Mouse (Mus musculus): ENCODE measurements around the gene Arhgap4. TPM values are rescaled to one million over a fixed set of nuclear protein-coding genes. Genes with fewer than 3 reads are reported as not detected.

The Arhgap4 gene
- polyA plus RNA-seq (2017; shearing (Covaris generic)): 100 to 1,000 TPM; 174 to 277 TPM

DNA sequence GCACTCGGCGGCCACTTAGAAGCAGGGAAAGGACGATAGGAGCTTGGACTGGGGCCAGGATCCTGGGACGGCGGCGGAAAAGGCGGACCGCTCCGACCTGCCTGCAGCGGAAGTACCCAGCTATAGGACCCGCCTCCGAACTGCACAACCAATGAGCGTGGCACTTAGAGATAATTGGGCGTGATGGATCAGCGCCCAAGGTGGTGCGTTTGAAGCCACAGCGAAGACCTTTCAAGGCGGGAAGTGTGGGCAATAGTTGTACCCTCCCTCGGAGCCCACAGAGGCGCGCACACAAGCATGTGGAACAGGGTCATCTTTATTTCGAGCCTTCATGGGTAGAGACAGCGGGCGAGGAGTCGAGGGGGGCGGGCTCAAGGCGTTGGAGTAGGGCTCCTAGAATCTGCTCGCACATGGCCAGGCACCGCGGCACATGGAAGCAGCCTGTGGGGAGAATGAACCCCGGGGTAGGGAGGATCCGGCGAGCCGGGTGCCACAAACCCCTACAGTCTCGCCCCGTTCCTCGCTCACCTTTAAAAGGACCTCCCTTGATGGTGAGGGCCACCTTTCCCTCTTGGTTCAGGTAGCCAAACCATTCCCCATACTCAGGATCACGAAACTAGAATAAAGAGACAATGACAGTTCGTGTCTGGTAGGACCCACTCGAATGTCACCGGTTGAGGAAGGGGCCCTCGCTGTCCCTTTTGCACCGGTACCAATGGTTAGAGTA is at the start of gene Arhgap4, which contains the start of gene Naa10:
Arhgap4 (minus strand) TSS at position 48 of the 727 bp plus-strand sequence.
Naa10 (minus strand) TSS at position 122 of the 727 bp plus-strand sequence.

DNA sequence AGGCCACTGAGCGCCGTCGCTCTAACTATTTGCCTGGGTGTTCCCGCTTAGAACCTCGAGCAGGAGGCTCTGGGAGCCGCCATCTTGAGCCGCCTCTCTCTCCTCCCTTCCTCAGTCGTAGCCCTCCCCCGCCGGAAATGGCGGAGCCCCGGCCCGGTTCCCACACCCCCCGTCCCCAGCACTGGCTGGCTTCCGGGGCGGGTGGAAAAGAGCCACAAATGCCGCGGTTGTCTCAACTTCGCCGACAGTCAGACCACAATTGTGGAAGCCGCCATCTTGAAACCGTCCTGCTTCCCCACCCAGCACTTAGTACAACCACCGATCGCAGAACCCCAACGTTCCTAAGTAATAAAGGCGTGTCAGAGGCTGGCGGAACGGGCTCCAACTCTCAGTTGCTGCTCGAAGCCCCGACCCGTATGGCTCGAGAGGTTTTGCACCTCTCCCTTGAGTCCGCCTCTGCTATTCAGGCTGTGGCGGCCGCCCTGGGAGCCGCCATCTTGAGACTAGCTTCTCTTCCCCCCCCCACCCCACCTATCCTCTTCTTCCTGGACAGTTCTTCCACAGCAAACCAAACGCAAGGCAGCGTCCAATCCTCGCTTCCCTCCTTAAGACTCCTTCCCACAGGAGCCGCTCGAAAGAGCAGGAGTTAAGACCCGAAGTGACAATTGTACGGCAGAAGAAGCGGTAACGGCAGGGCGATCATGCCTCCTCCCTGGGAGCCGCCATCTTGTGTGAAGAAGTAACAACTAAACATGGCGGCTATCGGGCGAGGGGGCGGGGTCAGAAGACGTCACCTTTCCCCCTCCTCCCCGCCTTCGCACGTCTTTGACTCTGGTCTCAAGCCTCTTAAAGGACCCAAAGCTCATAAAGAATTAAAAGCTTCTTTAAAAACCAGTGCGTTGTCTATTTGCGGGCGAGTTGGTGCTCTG is 44.8 kb upstream of the Arhgap4 start, which contains the start of gene Hcfc1:
Hcfc1 (minus strand) TSS at position 110 of the 929 bp plus-strand sequence.

DNA sequence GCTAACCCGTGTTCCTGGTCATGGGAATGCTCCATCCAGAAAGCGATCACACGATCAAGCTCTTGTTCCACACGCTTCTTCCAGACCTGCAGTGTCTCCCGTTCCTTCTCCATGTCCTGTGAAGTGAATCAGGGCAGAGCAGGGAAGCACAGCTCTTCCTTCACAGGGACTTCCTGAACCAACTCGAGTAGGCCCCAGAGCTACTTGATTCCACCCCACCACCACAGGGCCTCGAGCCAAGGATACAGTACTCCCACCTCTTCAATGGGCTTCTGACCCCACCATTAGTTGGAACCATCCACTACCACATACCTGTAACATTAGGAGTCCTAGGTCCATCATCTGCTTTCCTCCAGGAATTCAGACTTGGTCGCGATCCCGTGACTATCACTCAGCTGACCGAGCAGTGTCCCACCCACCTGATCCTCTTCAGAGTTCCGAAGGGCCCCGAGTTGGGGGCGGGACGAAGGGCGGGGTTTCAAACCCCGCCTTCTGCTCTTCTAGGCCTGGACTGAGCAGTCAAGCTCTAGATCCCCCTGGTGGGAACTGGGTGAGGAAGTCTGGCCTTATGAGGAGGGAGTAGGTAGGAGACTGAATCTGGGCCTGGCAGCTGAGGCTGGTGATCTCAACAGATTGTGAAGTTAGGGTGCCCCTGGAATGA is 8.9 kb upstream of the Arhgap4 start, which contains the start of gene Renbp:
Renbp (minus strand) TSS at position 449 of the 661 bp plus-strand sequence.

DNA sequence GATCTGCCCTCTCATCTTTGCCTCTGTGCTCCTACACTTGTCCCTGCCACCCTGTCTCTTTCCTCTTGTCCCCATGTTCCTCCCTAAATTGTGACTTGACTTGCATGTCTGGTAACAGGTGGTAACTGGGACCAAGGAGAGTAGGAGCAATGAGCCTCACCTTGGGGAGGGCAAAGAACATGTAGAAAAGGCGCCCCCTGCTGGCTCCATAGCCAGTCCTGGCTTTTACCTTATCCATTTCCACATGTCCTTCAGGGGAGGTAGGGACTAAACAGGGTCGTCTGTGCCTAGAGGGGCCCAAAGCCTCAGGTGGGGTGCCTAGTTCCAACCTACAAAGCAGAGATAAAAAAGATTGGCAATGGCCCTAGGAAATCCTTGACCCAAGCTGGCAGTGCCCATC is 26.0 kb downstream of the Arhgap4 start, which contains the start of gene L1cam:
L1cam (minus strand) TSS at position 387 of the 400 bp plus-strand sequence.

DNA sequence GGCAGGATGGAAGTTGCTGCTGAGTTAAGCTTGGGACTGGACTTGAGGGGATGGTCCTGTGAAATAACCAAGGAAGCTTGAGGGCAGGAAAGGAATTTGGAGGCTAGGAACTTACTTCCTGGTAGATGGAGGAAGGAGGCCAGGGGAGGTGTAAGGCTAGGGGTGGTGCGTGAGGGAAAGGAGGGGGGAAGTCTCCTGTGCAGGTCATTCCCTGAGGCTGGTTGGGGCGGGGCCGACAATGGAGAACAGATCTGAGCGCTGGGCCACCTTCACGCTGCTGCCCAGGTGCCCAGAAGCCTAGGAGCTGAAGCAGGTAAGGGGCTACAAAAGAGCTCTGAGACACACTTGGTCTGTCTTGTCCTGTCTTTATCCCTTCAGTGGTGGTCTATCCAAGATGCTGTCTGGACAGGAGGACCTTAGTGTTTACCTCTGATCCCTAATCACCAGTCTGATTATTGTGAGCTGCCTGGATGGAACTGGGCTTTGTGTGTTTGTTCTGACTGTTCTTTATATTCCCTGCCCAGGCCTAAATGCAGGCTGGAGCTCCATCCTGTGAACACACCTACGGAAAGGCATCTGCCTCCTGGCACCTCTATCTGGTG is 30.0 kb downstream of the Arhgap4 start, which contains the start of gene Avpr2:
Avpr2 (plus strand) TSS at position 552 of the 602 bp plus-strand sequence.

Other genes starting within 250 kb of the Arhgap4 start
- gene Slc6a8, start 248.7 kb downstream of the Arhgap4 start, polyA plus RNA-seq (2017; shearing (Covaris generic)): under 1 TPM; 0.18 to 0.76 TPM
- 100 to 1,000 TPM; 306 to 323 TPM for gene Bcap31, start 205.7 kb downstream of the Arhgap4 start, polyA plus RNA-seq (2017; shearing (Covaris generic))
- gene Abcd1, start 205.3 kb downstream of the Arhgap4 start, polyA plus RNA-seq (2017; shearing (Covaris generic)): 10 to 100 TPM; 35.5 to 44.6 TPM
- under 1 TPM in 1 of 2 experiments, not detected in 1; 0.06 TPM for gene Plxnb3, start 164.8 kb downstream of the Arhgap4 start, polyA plus RNA-seq (2017; shearing (Covaris generic))
- 1 to 10 TPM in 1 of 2 experiments, under 1 TPM in 1; 0.48 to 1.1 TPM for gene Srpk3, start 147.5 kb downstream of the Arhgap4 start, polyA plus RNA-seq (2017; shearing (Covaris generic))
- gene Idh3g, start 135.0 kb downstream of the Arhgap4 start, polyA plus RNA-seq (2017; shearing (Covaris generic)): 100 to 1,000 TPM; 200 to 231 TPM
- gene Ssr4, start 134.8 kb downstream of the Arhgap4 start, polyA plus RNA-seq (2017; shearing (Covaris generic)): 100 to 1,000 TPM; 210 to 242 TPM
- gene Pdzd4, start 96.9 kb downstream of the Arhgap4 start, polyA plus RNA-seq (2017; shearing (Covaris generic)): under 1 TPM; 0.12 to 0.60 TPM
- gene Avpr2, start 29.8 kb downstream of the Arhgap4 start, polyA plus RNA-seq (2017; shearing (Covaris generic)): 1 to 10 TPM; 2.7 to 3.1 TPM
- gene L1cam, start 25.8 kb downstream of the Arhgap4 start, polyA plus RNA-seq (2017; shearing (Covaris generic)): 10 to 100 TPM; 10.1 to 16.6 TPM
- 100 to 1,000 TPM; 226 to 247 TPM for gene Naa10, start 74 bp upstream of the Arhgap4 start, polyA plus RNA-seq (2017; shearing (Covaris generic))
- gene Renbp, start 9.0 kb upstream of the Arhgap4 start, polyA plus RNA-seq (2017; shearing (Covaris generic)): 10 to 100 TPM in 1 of 2 experiments, 1 to 10 TPM in 1; 8.5 to 12.2 TPM
- 10 to 100 TPM; 25.4 to 45.1 TPM for gene Hcfc1, start 44.5 kb upstream of the Arhgap4 start, polyA plus RNA-seq (2017; shearing (Covaris generic))
- gene Irak1, start 102.0 kb upstream of the Arhgap4 start, polyA plus RNA-seq (2017; shearing (Covaris generic)): 100 to 1,000 TPM; 147 to 160 TPM
- gene Opn1mw, start 205.6 kb upstream of the Arhgap4 start, polyA plus RNA-seq (2017; shearing (Covaris generic)): not detected
- 10 to 100 TPM; 27.2 to 34.9 TPM for gene Mecp2, start 213.5 kb upstream of the Arhgap4 start, polyA plus RNA-seq (2017; shearing (Covaris generic))
- gene Tex28, start 246.0 kb upstream of the Arhgap4 start, polyA plus RNA-seq (2017; shearing (Covaris generic)): not detected